Mouse (Mus musculus) MEL (cell line): ENCODE measurements at regions not wholly inside any gene's neighbourhood (a gene's known extent, or its start where the extent isn't known, plus 50 kb on each side); places are given as distances from the start of the nearest gene placed in this dataset.

ENCODE experiments used
- CHD1 ChIP-seq: IDR thresholded peaks from 2 replicates; pipeline ENCODE4 v1.6.1; 2012; ENCODE audit warnings: low read depth, mild to moderate bottlenecking, inconsistent platforms, low read length, improper control_type of control experiment
- CTCF ChIP-seq, 3 experiments: IDR thresholded peaks in 2 of 3; conservative IDR thresholded peaks in 1 of 3; 2 replicates each; pipeline ENCODE4 v1.5.1; 2011 to 2012; ENCODE audit warnings: low read length in 3 of 3, low read depth in 2 of 3, mild to moderate bottlenecking in 2 of 3, improper control_type of control experiment in 1 of 3, inconsistent platforms in 1 of 3, mixed read lengths in 1 of 3, moderate library complexity in 1 of 3; ENCODE audit not compliant: control insufficient read depth in 1 of 3, insufficient read depth in 1 of 3, poor library complexity in 1 of 3, severe bottlenecking in 1 of 3
- HCFC1 ChIP-seq: IDR thresholded peaks from 2 replicates; pipeline ENCODE4 v1.6.1; 2012; ENCODE audit warnings: low read depth, mild to moderate bottlenecking, inconsistent platforms, low read length, improper control_type of control experiment, moderate library complexity
- MXI1 ChIP-seq: IDR thresholded peaks from 2 replicates; pipeline ENCODE4 v1.6.1; 2011; ENCODE audit warnings: mild to moderate bottlenecking, low read depth, low read length, improper control_type of control experiment
- POLR2A ChIP-seq, 2 experiments: IDR thresholded peaks; 2 replicates each; pipeline ENCODE4 v1.6.1; 2011 to 2012; ENCODE audit warnings: low read length in 2 of 2, mild to moderate bottlenecking in 2 of 2, control low read depth in 1 of 2, improper control_type of control experiment in 1 of 2, low read depth in 1 of 2, moderate library complexity in 1 of 2; ENCODE audit not compliant: control insufficient read depth in 1 of 2, insufficient read depth in 1 of 2, poor library complexity in 1 of 2
- SIN3A ChIP-seq: IDR thresholded peaks from 2 replicates; pipeline ENCODE4 v1.6.1; 2012; ENCODE audit warnings: low read length, improper control_type of control experiment, inconsistent platforms

DNA sequence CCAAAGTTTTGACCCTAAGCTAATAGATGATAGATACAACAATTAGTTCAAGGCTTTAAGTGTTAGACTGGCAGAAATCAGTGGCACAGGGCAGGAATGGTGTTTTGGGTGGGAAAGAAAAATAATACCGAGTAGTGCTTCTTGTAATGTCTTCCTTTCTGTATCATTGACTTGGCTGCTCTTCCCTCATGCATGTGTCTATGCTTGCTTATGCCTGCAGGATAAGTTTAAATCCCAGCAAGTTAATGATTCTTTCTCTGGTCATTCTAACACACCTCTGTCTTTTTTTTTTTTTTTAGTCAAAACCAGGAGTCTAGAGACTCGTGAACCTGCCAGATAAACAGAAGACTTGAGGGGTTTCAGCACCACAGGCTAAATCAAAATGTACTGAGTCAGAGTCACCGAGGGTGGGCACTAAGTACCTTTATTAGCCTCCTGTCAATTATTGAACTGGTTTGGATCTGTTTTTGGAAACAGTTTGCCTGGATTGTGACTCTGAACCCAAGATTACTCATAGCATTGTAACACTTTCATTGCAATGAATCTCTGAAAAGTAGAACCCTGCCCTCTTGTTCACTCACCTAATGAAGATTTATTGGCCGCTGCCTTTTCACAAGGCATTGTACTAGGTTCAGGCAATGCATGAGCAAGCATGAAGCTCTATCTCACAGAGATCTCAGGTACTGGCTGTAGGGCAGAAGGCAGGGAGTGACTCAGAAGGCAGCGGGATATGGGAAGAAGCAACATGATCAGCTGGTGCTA is 374.8 kb upstream of the A1bg start:
- no peak for TF ChIP-seq CTCF (IDR thresholded peaks at IDR 0.05 in 2 of 3, conservative IDR thresholded peaks at IDR 0.05 in 1 of 3; ENCODE audit: control insufficient read depth in 1 of 3, insufficient read depth in 1 of 3, low read depth in 2 of 3, low read length in 3 of 3, poor library complexity in 1 of 3, severe bottlenecking in 1 of 3)
- no peak for TF ChIP-seq HCFC1
- no peak for TF ChIP-seq SIN3A
- TF ChIP-seq MXI1 = no peak
- TF ChIP-seq CHD1 = no peak
- no peak for TF ChIP-seq POLR2A (IDR thresholded peaks at IDR 0.05; ENCODE audit: control insufficient read depth in 1 of 2, insufficient read depth in 1 of 2, low read depth in 1 of 2, low read length in 2 of 2, poor library complexity in 1 of 2)
